Mouse (Mus musculus) MEL (cell line): ENCODE data around the gene Ssbp1. TPM values are rescaled to one million over a fixed set of nuclear protein-coding genes. Genes with fewer than 3 reads are reported as not detected.

Experiments used
- DNase-seq: peaks from one replicate; pipeline ENCODE4 v3.0.0; 2011; ENCODE audit warnings: low read depth, low spot score
- H3K27ac ChIP-seq: 2 replicates; pipeline ENCODE4 v1.5.1; 2012; ENCODE audit warnings: low read depth, mild to moderate bottlenecking, control low read depth, low read length, moderate library complexity; ENCODE audit not compliant: control insufficient read depth
- H3K27me3 ChIP-seq, 2 experiments: fragments of 150-350 bp in 1 of 2; sonication (generic) in 1 of 2; 2 replicates each; pipeline ENCODE4 v1.6.1; 2012; ENCODE audit warnings: low read length in 2 of 2, mild to moderate bottlenecking in 2 of 2, improper control_type of control experiment in 1 of 2, moderate library complexity in 1 of 2; ENCODE audit not compliant: insufficient read depth in 2 of 2, control insufficient read depth in 1 of 2
- H3K36me3 ChIP-seq, 2 experiments: 2 replicates each; pipeline ENCODE4 v1.6.1; 2012 to 2014; ENCODE audit warnings: low read length in 2 of 2, improper control_type of control experiment in 1 of 2, inconsistent platforms in 1 of 2, mild to moderate bottlenecking in 1 of 2; ENCODE audit not compliant: insufficient read depth in 2 of 2, control insufficient read depth in 1 of 2
- H3K4me1 ChIP-seq, 2 experiments: fragments of 150-350 bp in 1 of 2; sonication (generic) in 1 of 2; 2 replicates each; pipeline ENCODE4 v1.6.1; 2012; ENCODE audit warnings: low read length in 2 of 2, improper control_type of control experiment in 1 of 2, mild to moderate bottlenecking in 1 of 2; ENCODE audit not compliant: insufficient read depth in 2 of 2, control insufficient read depth in 1 of 2
- H3K4me3 ChIP-seq, 2 experiments: fragments of 150-350 bp in 1 of 2; sonication (generic) in 1 of 2; 2 replicates each; pipeline ENCODE4 v1.5.1; 2012; ENCODE audit warnings: low read depth in 2 of 2, low read length in 2 of 2, mild to moderate bottlenecking in 2 of 2, moderate library complexity in 2 of 2, control low read depth in 1 of 2, improper control_type of control experiment in 1 of 2; ENCODE audit not compliant: control insufficient read depth in 1 of 2, insufficient read depth in 1 of 2
- H3K79me2 ChIP-seq: 2 replicates; pipeline ENCODE4 v1.6.1; 2012; ENCODE audit warnings: mild to moderate bottlenecking, low read length, moderate library complexity; ENCODE audit not compliant: control insufficient read depth, poor library complexity, insufficient read depth
- H3K9ac ChIP-seq: 2 replicates; pipeline ENCODE4 v1.6.1; 2012; ENCODE audit warnings: low read depth, mild to moderate bottlenecking, control low read depth, low read length, moderate library complexity; ENCODE audit not compliant: control insufficient read depth, poor library complexity, severe bottlenecking
- H3K9me3 ChIP-seq: fragments of 150-350 bp; sonication (generic); replicated peaks from 2 replicates; pipeline ENCODE4 v1.6.1; 2012; ENCODE audit warnings: mild to moderate bottlenecking, low read length, improper control_type of control experiment, moderate library complexity; ENCODE audit not compliant: insufficient read depth
- BHLHE40 ChIP-seq: IDR thresholded peaks from 2 replicates; pipeline ENCODE4 v1.6.1; 2012; ENCODE audit warnings: low read depth, mild to moderate bottlenecking, inconsistent platforms, low read length, improper control_type of control experiment, borderline replicate concordance
- CTCF ChIP-seq, 3 experiments: IDR thresholded peaks in 2 of 3; conservative IDR thresholded peaks in 1 of 3; 2 replicates each; pipeline ENCODE4 v1.5.1; 2011 to 2012; ENCODE audit warnings: low read length in 3 of 3, low read depth in 2 of 3, mild to moderate bottlenecking in 2 of 3, improper control_type of control experiment in 1 of 3, inconsistent platforms in 1 of 3, mixed read lengths in 1 of 3, moderate library complexity in 1 of 3; ENCODE audit not compliant: control insufficient read depth in 1 of 3, insufficient read depth in 1 of 3, poor library complexity in 1 of 3, severe bottlenecking in 1 of 3
- EP300 ChIP-seq, 2 experiments: IDR thresholded peaks; 2 replicates each; pipeline ENCODE4 v1.6.1; 2011; ENCODE audit warnings: improper control_type of control experiment in 2 of 2, low read length in 2 of 2, low read depth in 1 of 2, mild to moderate bottlenecking in 1 of 2
- GABPA ChIP-seq: IDR thresholded peaks from 2 replicates; pipeline ENCODE4 v1.6.1; 2012; ENCODE audit warnings: low read depth, mild to moderate bottlenecking, inconsistent platforms, low read length, improper control_type of control experiment, moderate library complexity
- MAZ ChIP-seq: IDR thresholded peaks from 2 replicates; pipeline ENCODE4 v1.6.1; 2012; ENCODE audit warnings: low read depth, mild to moderate bottlenecking, inconsistent platforms, low read length, improper control_type of control experiment
- NELFE ChIP-seq: IDR thresholded peaks from 2 replicates; pipeline ENCODE4 v1.6.1; 2011; ENCODE audit warnings: low read depth, low read length, improper control_type of control experiment
- POLR2A ChIP-seq, 2 experiments: IDR thresholded peaks; 2 replicates each; pipeline ENCODE4 v1.6.1; 2011 to 2012; ENCODE audit warnings: low read length in 2 of 2, mild to moderate bottlenecking in 2 of 2, control low read depth in 1 of 2, improper control_type of control experiment in 1 of 2, low read depth in 1 of 2, moderate library complexity in 1 of 2; ENCODE audit not compliant: control insufficient read depth in 1 of 2, insufficient read depth in 1 of 2, poor library complexity in 1 of 2
- SIN3A ChIP-seq: IDR thresholded peaks from 2 replicates; pipeline ENCODE4 v1.6.1; 2012; ENCODE audit warnings: low read length, improper control_type of control experiment, inconsistent platforms
- SMC3 ChIP-seq: IDR thresholded peaks from 2 replicates; pipeline ENCODE4 v1.6.1; 2011; ENCODE audit warnings: low read depth, low read length, improper control_type of control experiment
- TAL1 ChIP-seq: IDR thresholded peaks from 2 replicates; pipeline ENCODE4 v1.6.1; 2012; ENCODE audit warnings: mild to moderate bottlenecking, inconsistent platforms, low read length, moderate library complexity, mixed read lengths
- USF2 ChIP-seq, 2 experiments: IDR thresholded peaks; 2 replicates each; pipeline ENCODE4 v1.6.1; 2011 to 2012; ENCODE audit warnings: improper control_type of control experiment in 2 of 2, low read length in 2 of 2, borderline replicate concordance in 1 of 2, inconsistent platforms in 1 of 2, low read depth in 1 of 2, mild to moderate bottlenecking in 1 of 2; ENCODE audit not compliant: insufficient read depth in 1 of 2
- ZMIZ1 ChIP-seq: IDR thresholded peaks from 2 replicates; pipeline ENCODE4 v1.6.1; 2012; ENCODE audit warnings: low read depth, mild to moderate bottlenecking, inconsistent platforms, low read length, improper control_type of control experiment, moderate library complexity
- polyA plus RNA-seq, 2 experiments: library from polyadenylated mRNA; stranded (reverse) in 1 of 2; unstranded in 1 of 2; fragments of >175 nt in 1 of 2; fragments of >200 nt in 1 of 2; gene quantifications; 2 replicates each; pipeline versions ENCODE4 v1.2.1 to v1.2.4; 2012; ENCODE audit warnings: low replicate concordance in 2 of 2, low read depth in 1 of 2; ENCODE audit not compliant: insufficient read length in 2 of 2, insufficient read depth in 1 of 2, missing spikeins in 1 of 2
- total RNA-seq: library from RNA; depleted of rRNA; stranded (reverse); fragments of 300-350 nt; gene quantifications from 2 replicates; pipeline ENCODE4 v1.2.3, GENCODE M21; 2012

The Ssbp1 gene
- total and polyA plus RNA-seq, 3 experiments = 91.7 to 99.2 TPM; not detected in 1

- Histone ChIP-seq H3K27me3 (peaks cover 1 to 3% of the 10 kb centered on the region in 2 experiments; a peak in 1 of 4 replicates), H3K4me1 (peaks cover 0 to 13% of the 10 kb centered on the region in 2 experiments; a peak in 3 of 4 replicates), H3K27ac (no peak overlapping the region), H3K79me2 (no peaks in the 10 kb centered on the region; the same call in 1 of the 2 replicates), H3K9me3 (no peaks in the 10 kb centered on the region), H3K9ac (no peak overlapping the region), H3K4me3 (no peak overlapping the region), H3K36me3 (peaks cover 0 to 14% of the 10 kb centered on the region in 2 experiments; a peak in 2 of 4 replicates)
- no peak for DNase-seq
- no peak for TF ChIP-seq USF2 (IDR thresholded peaks at IDR 0.05; ENCODE audit: borderline replicate concordance in 1 of 2, insufficient read depth in 1 of 2, low read depth in 1 of 2, low read length in 2 of 2)
- no peak for TF ChIP-seq TAL1
- no peak for TF ChIP-seq GABPA
- TF ChIP-seq BHLHE40 = no peak
- TF ChIP-seq SMC3 = no peak
- TF ChIP-seq NELFE = no peak
- no peak for TF ChIP-seq MAZ
These were observed 38.5 kb upstream of the Ssbp1 start for GRCm38 (mm10) chr6:40432346-40433275.

DNA sequence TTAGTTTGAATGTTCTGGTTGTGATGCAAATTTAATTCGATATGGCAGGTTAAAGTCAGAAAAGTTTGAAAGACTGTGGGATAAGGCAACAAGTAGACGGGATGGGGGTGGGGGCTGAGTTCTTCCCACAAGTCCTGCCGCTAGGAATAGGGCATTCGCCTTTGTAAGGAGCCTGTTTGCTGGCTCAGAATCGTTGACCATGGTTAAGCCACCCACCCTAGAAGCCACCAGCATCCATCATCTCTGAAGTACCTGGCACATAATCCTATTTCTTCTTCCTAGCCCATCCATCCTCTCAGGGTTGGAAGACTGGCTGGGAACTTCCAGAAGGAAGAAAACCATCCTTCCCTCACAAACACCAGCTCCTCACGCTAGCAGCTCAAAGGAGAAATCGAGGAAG, 36.5 kb upstream of the Ssbp1 start:
- no peak for DNase-seq
- TF ChIP-seq EP300 (IDR thresholded peaks at IDR 0.05; ENCODE audit: low read depth in 1 of 2, low read length in 2 of 2) (no peak), SMC3 (no peak)
- Histone ChIP-seq H3K4me1 (peaks cover 0 to 13% of the 10 kb centered on the region in 2 experiments; a peak in 3 of 4 replicates), H3K9ac (no peak overlapping the region), H3K27me3 (peaks cover 3 to 5% of the 10 kb centered on the region in 2 experiments; a peak in 2 of 4 replicates), H3K79me2 (no peaks in the 10 kb centered on the region; the same call in 1 of the 2 replicates), H3K4me3 (no peak overlapping the region), H3K9me3 (no peaks in the 10 kb centered on the region), H3K27ac (no peak overlapping the region), H3K36me3 (peaks cover 0 to 14% of the 10 kb centered on the region in 2 experiments; a peak in 2 of 4 replicates)

- H3K36me3 ChIP-seq = peaks cover 0 to 8% of the 10 kb centered on the region in 2 experiments; a peak in 2 of 4 replicates
- no peak overlapping the region for H3K27ac ChIP-seq
- H3K4me1 ChIP-seq = peaks cover 0 to 8% of the 10 kb centered on the region in 2 experiments; a peak in 3 of 4 replicates
- no peaks in the 10 kb centered on the region for H3K9me3 ChIP-seq
- DNase-seq = peak; percentile 41
- peak overlapping the region; percentile 84 to 99 for H3K4me3 ChIP-seq
- H3K27me3 ChIP-seq = peaks cover 3 to 10% of the 10 kb centered on the region in 2 experiments; a peak in 2 of 4 replicates
- H3K79me2 ChIP-seq = no peaks in the 10 kb centered on the region; the same call in 1 of the 2 replicates
- TF ChIP-seq POLR2A (IDR thresholded peaks at IDR 0.05; ENCODE audit: control insufficient read depth in 1 of 2, insufficient read depth in 1 of 2, low read depth in 1 of 2, low read length in 2 of 2, poor library complexity in 1 of 2) (peak in 1 of 2 experiments; percentile 76; a peak in 1 of 4 replicates), SIN3A (0 out of 2 replicates have a peak, but pooled peaks have one; percentile 23), CTCF (IDR thresholded peaks at IDR 0.05 in 2 of 3, conservative IDR thresholded peaks at IDR 0.05 in 1 of 3; ENCODE audit: control insufficient read depth in 1 of 3, insufficient read depth in 1 of 3, low read depth in 2 of 3, low read length in 3 of 3, poor library complexity in 1 of 3, severe bottlenecking in 1 of 3) (0 out of 6 replicates have a peak, but pooled peaks of 1 of the 3 experiments have one; percentile 0), ZMIZ1 (no peak)
- H3K9ac ChIP-seq = peak overlapping the region; percentile 87
These were observed 35.8 kb upstream of the Ssbp1 start for GRCm38 (mm10) chr6:40435151-40436046.
